Mouse (Mus musculus): Measurements from ENCODE around the gene Pitpnm2.

Gene Pitpnm2

DNA sequence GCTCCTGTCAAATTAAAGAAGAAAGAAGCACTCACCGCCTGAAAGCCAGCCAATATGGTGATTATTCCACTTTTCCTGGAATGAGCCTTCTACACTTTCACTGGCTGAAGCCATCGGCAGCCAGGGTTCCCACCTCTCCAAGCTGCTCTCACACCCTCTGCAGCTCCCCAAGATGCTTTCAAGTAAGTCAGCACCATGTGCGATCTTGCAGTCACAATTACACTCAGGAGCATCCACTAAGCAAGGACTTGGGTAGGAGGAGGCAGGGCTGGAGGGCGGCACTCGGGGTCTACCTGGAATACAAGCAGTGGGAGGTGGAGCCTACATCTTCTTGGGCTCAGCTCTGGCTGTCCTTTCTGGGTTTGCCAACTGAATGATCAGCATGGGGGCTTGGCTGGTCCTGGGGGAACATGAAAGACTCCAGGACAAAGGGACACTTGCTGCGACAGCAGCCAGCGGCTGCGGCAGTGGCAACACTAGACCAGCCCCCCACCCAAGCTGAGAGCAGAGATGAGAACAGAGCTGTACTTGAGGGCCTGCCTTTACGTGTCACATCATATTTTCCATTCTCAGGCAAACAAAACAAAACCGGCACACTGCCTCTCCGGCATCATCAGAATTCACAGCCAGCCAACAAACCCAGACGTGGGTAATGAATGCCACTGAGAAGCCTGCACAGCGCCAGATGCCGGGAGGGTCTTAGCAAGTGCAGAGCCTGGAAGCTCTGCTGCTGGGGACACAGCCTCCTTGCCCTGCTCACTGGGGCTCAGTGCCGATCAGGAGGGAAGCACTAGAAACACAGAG lies 64.5 kb downstream of the Pitpnm2 start:
- DNase-seq (ENCODE audit: extremely low read depth, insufficient read length, low spot score) = no peak

DNA sequence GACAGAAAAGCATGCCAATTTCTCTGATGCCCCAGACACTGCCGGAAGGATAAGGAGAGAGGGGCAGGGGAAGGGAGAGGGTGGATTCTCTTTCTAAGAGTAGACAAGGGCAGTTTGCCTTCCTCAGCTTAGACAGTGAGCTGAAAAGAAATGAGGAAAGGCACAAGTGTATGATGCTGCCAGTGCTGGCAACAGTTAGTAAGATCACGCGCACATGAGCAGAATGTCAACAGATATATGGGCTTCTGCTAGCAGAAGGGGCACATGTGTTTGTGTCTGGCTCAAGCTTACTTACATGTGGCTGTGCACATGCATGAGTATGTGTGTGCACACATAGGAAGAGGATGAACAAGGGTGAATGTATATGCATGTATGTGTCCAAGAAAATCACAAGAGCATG lies 65.4 kb downstream of the Pitpnm2 start:
- DNase-seq (ENCODE audit: extremely low read depth, insufficient read length, low spot score) = no peak

DNA sequence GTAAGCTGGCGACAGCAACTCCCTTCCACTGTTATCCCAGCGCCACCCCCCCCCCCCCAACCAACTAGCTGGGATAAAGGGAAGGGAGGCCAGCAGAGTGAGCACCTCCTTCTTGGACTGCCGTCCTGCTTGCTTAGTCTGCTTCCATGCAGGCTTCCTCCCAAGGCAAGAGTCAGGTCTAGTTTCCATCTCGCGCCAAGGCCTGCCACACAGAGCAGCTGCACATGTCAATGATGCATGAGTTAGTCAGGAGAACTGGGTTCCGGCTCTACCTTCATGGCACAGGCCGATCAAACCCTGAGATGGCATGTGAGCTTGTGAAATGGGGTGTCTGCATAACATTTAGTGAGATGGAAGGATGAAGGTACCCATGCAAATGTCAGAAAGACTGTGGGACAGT lies 66.9 kb downstream of the Pitpnm2 start:
- DNase-seq (ENCODE audit: extremely low read depth, insufficient read length, low spot score) = no peak

DNA sequence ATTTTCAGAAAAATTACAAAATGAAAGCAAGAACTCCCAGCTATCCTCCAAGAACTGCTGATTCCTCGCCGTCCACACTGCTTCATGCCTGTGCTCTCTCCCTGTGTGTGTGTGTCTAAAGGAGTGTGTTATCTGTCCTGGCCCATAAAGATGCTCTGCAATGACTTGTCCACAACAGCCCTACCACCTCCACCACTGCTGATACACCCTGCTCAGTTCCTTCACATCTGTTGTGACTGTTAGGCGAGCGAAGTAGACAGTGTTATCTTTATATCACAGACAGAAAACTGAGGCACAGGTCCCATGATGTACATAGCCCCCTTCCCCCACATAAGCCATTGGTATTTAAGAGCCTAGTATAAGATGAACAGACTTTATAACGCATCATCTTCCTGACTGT lies 67.5 kb downstream of the Pitpnm2 start:
- DNase-seq (ENCODE audit: extremely low read depth, insufficient read length, low spot score) = no peak

- DNase-seq (ENCODE audit: extremely low read depth, insufficient read length, low spot score) = no peak
Measured at GRCm38 (mm10) chr5:124180500-124181167, 68.9 kb downstream of the Pitpnm2 start.

DNA sequence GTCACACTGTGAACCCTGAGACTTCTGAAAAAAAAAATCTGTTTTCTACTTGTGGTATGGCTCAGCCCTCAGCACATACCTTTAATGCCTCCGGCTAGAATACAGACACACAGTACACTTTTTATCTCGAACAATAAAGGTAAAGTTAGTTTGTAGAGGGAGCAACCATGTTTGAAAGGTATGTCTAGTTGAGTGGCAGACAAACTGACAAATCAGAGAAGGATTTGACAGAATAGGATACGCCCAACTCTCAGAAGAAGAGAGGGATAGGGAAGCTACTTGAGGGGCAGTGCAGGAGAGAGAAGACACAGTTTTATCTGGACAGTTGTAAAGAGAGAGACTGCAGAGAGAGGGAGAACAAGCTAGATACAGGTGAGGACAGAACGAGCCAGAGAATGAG lies 70.1 kb downstream of the Pitpnm2 start:
- DNase-seq (ENCODE audit: extremely low read depth, insufficient read length, low spot score) = no peak

DNA sequence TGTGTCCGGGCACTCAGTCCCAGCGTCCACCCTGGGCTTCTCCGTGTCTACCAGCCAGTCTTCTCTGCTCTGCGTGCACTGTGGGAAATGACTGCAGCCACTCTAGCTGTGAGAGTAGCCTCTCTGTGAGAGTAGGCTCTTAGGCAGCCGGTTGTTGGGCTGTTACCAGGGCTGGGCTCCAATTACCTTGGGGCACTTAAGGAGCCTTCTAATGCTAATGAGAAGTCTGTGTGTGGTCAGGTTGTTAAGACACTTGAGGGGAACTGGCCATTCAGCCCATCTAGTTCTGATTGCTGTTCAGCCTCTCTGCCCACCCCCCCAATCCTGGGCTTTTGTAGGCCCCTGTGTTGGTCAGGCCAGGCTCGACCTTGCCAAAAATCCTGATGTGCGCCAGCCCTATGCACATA lies 72.8 kb downstream of the Pitpnm2 start:
- DNase-seq (ENCODE audit: extremely low read depth, insufficient read length, low spot score) = no peak

GRCm38 (mm10) chr5:124175138-124175537 lies 74.4 kb downstream of the Pitpnm2 start:
- peak; percentile 55 for DNase-seq (ENCODE audit: extremely low read depth, insufficient read length, low spot score)

GRCm38 (mm10) chr5:124173012-124173985 lies 76.3 kb downstream of the Pitpnm2 start:
- no peak for DNase-seq (ENCODE audit: extremely low read depth, insufficient read length, low spot score)

GRCm38 (mm10) chr5:124172246-124172645 lies 77.3 kb downstream of the Pitpnm2 start:
- no peak for DNase-seq (ENCODE audit: extremely low read depth, insufficient read length, low spot score)

DNA sequence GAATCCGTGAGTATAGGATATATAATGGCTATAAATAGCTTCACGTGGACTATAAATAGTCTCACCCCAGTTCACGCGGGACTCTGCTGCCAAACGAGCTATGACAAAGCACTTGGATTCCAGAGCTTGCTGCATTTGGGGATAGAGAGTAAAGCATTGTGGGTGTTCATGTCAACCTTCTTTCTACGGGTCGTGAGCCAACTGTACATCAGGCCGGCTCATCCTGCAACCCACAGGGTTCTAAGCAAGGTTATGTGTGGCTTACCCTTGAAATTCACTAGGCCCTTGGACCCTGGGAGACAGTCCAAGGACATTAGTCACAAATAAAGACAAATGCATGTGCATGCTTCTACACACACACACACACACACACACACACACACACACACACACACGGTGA lies 77.8 kb downstream of the Pitpnm2 start:
- DNase-seq (ENCODE audit: extremely low read depth, insufficient read length, low spot score) = peak; percentile 48

DNA sequence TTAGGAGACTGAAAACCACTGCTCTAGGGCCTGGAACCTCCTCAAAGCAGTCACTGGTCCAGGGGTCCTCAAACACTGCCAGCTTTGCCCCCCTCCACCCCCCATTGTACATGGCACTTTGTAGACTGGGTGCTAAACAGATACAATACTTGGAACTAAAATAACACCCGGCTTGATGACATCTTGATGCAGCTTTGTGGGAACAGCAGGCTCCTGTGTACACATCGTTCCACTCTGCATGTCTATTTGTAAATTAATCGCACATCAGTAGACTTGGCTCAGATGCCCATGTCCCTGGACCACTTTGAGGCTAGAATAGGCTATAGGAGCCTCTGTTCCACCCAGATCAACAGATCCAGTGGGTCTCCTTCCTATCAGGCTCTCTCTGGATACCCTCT lies 80.3 kb downstream of the Pitpnm2 start:
- DNase-seq (ENCODE audit: extremely low read depth, insufficient read length, low spot score) = no peak

DNA sequence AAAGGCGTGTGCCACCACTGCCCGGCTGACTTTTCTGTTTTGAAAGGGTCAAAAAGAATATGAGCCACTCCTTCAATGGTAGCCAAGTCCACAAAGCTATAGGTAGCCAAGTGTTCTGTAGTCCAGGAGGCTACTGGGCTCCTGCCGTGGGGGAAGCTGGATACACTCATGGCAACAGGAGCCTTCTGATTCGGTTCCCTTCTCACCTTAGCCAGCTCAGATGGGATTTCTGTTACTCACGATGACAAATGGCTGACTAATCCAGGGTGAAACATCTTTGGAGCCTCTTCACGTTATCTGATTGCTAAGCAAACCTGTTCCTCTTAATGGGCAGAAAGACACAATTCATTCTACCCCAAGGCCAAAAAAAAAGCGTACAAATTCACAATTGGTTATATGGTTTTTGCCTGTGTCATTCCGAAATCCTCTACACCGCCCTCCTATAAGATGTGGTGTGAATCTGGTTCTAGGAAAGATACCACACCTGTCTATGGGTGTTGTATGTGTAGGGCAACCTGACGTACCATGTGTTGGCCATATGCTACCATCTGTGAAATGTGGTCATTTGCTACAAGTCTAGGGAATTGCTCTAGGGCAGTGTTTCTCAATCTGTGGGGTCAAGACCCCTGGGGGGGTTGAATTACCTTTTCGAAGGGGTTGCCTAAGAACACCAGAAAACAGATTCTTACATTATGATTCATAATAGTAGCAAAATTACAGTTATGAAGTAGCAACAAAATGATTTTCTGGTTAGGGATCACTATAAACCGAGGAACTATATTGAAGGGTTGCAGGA lies 80.9 kb downstream of the Pitpnm2 start:
- no peak for DNase-seq (ENCODE audit: extremely low read depth, insufficient read length, low spot score)

DNA sequence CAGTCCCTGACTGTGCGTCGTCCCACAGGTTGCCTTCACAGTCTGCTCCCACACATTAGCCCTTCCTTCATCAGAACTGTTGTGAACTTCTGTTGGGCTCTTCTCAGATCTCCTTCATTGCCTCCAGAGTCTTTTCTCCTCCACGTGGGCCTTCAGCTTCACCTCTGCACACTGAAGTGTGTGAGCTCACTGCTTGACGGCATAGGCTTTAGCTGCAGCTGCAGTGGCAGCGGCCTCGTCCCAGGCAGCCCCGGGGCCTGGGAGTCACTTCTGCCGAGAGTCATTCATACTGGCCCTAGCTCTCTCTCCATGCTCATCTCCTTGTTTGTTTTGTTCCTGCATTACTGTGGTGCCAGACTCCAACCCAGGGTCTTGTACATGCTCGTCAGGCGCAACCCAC lies 81.9 kb downstream of the Pitpnm2 start:
- no peak for DNase-seq (ENCODE audit: extremely low read depth, insufficient read length, low spot score)

- no peak for DNase-seq (ENCODE audit: extremely low read depth, insufficient read length, low spot score)
Measured at GRCm38 (mm10) chr5:124166741-124167140, 82.8 kb downstream of the Pitpnm2 start.

- DNase-seq (ENCODE audit: extremely low read depth, insufficient read length, low spot score) = no peak
Measured at GRCm38 (mm10) chr5:124165622-124166570, 83.7 kb downstream of the Pitpnm2 start.

GRCm38 (mm10) chr5:124163445-124163844 lies 86.1 kb downstream of the Pitpnm2 start:
- no peak for DNase-seq (ENCODE audit: extremely low read depth, insufficient read length, low spot score)

GRCm38 (mm10) chr5:124162577-124162976 lies 87.0 kb downstream of the Pitpnm2 start:
- peak; percentile 42 for DNase-seq (ENCODE audit: extremely low read depth, insufficient read length, low spot score)

DNA sequence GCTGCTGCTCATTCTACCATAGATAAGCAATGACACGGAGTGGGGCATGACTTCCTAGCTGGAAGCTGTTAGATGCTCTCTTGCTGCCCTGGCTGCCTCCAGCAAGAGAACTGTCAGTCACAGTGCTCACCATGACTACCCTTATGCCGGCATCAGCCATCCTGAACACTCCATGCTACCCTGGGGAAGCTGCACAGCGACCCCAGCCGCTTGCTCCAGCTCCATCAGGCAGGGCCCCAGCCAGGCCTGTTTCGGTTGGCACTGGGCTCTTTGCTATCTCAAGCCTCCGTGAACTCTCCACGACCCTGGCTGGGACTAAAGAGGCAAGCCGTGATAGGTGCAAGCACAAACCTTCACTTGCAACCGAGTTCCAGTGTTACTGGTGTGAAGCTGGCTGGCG lies 87.7 kb downstream of the Pitpnm2 start:
- no peak for DNase-seq (ENCODE audit: extremely low read depth, insufficient read length, low spot score)
